Mouse (Mus musculus): ENCODE measurements at regions not wholly inside any gene's neighbourhood (a gene's known extent, or its start where the extent isn't known, plus 50 kb on each side); places are given as distances from the start of the nearest gene placed in this dataset.

DNA sequence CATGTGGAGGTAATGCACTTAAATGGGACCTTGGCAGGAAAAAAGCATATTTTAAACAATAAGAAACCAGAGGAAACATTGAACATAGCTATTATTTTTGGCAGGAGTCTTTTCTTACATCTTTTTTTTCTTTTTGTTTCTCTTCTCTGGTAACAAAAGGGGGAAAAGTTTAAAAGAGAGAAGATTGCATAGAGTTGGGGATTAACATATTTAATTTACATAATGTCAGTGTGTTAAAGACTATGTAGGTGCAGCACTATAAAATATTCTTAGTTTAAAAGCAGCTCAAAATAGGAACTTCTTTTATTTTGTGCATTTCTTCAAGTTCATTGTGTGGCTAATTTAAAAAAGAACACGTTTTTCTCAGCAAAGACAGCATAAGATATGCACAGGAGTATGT is 1087.5 kb downstream of the Cdh11 start:
- DNase-seq = no peak

DNA sequence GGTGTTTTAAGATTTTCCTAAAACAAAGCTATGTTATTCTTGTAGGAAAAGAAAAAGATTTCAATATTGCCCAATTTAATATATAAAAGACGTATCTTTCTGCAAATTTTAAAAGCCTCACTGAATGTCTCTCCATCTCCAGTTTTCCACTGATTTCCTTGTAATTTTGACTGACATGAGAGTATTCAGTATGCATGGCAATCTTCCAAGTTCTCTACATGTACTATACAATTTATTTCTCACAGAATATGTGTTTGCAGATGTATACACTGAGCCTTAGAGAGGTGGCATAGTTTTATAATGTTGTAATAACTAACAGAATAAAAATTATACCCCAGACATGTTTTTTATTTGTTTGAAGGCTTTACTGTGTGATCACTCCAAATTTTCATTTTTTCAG is 1094.5 kb downstream of the Cdh11 start:
- no peak for DNase-seq

DNA sequence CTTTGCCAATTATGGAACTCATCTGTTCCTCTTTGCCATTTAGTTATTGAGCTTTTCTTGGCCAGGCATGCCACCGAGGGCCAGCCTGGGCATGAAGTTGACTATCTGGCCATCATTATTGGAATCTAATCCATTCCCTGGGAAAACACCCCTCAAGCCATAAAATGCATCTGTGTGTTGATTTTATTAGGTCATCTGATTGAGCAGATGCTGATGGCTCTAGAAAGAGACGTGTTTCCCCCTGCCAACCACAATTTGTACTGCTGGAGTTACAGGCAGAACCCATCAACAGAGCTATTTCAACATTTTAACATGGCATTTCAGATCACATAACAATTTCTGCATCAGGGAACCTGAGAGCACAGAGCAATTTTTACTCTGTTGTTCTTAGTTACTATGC is 1116.5 kb downstream of the Cdh11 start:
- DNase-seq = no peak

DNA sequence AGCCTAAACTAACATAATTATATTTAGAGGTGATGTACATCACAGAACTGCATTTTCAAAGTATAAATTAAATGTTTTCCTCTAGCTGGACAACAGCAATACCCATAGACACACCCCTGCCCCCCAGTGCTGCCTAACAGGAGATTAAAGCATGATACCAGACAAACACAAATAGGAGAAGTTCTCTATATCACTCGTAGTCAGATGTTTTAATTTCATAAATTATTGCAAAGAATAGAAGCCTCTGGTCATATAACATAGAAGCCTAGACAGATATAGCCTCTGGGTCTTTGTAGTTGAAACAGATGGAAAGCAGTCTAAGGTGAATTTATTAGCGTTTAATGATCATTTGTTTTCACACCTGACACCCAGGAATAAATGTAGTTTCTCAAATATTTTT is 1122.6 kb downstream of the Cdh11 start:
- no peak for DNase-seq

DNA sequence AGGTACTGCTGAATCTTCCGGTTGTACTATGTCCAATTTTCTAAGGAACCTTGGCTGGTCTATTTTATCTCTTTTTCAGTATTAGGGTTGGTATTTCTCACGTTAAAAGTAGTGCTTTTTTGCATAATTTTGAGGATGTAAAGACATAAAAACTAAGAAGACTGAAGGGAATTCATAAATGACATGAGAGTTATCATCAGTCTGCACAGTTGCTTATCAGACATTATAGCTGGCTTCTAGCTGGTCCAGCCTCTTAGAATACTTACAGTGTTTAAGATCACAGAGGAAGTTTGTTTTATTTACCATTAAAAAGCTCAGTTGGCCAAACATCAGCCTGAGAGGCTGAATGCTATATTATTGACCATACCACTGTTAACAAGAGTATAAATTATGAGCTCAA is 1130.2 kb downstream of the Cdh11 start:
- no peak for DNase-seq

DNA sequence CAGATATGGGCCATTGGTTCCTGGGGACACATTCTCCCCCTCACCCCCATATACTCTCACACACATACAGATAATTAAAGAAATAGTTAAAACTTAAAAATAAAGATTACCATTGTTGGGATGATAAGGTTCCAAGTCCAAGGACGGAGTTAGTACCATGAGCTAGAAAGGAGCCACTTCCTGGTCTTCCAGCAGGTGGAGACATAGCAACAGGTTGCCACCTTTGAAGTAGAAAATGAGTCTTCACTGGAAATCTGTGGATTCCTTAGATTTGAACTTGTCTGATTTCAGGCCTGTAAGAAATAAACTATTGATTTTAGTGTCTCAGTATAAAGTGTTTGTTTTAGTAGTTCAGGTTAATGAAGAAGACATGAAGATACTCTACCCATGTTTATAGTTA is 1156.6 kb downstream of the Cdh11 start:
- DNase-seq = peak; percentile 1

DNA sequence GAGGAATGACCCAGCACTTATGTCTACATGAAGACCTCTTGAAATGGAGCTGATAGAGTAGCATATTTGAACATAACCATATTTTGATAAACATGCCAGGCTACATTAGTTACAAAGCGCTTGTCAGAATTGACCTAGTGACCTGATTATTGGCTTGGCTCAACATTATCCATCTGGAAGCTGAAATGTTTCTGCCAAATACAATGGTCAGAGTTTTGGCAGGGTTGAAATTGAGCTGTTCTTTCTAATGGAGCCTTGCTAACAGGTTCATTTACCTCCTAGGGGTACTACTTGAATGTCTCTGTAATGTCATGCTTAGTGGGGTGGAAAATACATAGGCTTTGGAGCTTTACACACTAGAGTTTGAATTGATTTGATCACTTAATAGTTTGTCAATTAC is 1163.5 kb downstream of the Cdh11 start:
- no peak for DNase-seq

DNA sequence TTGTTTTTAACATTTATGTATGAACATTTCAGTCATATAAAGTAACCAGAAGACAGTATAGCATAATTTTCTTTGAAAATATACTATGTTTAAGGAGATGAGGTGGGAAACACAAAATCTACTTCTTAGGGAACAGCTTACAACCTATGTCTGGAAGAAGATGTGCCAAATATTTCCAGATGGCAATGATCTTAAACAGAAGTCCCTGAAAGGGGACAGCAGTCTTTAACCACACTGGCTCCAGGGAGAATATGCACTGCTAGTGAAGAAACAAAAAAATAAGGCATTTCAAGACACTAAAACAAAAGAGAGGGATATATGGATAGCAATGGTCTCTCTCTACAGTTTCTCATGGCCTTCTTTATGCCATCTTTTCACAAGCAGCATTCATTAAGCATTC is 1194.3 kb downstream of the Cdh11 start:
- no peak for DNase-seq

DNA sequence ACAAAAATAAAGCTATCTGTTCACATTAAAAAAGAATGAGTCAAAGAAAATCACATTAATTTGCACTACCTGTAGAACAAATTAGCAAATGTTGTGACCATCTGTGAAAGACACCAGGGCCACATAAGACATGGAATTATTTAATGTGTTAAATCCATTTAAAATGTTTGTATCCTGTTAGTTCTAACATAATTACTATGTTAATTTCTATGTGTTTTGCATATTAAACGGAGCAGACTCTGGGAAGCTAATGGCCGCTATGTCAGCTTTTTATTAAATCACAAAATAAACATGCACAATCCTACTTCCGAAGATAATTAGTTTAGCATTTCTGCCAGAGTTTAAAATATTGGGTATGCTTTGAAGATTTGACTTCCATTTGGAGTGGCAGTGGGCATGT is 1194.8 kb downstream of the Cdh11 start:
- DNase-seq = no peak

DNA sequence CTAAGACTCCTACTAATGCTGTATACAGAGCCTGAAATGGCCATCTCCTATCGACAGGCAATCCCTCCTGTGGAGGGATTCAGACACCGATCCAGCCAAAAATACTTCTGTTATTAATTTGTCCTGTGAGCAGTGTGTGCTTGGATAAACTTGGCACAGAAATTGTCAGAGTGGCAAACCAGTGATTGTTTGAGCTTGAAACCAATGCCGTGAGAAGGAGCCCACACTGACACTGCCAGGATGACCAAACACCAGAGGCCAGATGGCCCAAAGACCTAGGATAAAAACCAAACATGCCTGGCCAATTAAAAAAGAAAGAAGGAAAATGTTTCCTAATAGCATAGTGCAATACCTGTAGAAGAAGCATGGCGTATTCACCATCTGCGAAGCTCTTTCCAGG is 1221.0 kb downstream of the Cdh11 start:
- no peak for DNase-seq

DNA sequence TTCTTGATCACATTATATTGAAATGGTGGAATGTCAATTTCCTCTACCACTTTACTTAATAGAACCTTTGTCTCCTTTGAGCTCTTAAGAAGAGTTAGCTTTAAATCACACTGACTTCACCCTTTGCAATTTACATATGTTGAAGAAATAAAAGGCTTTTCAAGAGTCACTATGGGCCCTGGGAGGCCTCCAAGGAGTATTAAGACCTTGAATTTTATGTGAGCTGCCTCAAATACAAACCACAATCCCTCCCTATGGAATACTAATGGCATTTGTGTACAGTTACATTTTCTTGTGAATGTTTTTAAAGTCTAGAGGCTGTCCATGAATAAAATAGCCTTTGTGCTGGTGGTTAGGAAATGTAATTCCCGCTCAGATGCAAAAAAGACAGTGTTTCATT is 1262.7 kb downstream of the Cdh11 start:
- DNase-seq = no peak

DNA sequence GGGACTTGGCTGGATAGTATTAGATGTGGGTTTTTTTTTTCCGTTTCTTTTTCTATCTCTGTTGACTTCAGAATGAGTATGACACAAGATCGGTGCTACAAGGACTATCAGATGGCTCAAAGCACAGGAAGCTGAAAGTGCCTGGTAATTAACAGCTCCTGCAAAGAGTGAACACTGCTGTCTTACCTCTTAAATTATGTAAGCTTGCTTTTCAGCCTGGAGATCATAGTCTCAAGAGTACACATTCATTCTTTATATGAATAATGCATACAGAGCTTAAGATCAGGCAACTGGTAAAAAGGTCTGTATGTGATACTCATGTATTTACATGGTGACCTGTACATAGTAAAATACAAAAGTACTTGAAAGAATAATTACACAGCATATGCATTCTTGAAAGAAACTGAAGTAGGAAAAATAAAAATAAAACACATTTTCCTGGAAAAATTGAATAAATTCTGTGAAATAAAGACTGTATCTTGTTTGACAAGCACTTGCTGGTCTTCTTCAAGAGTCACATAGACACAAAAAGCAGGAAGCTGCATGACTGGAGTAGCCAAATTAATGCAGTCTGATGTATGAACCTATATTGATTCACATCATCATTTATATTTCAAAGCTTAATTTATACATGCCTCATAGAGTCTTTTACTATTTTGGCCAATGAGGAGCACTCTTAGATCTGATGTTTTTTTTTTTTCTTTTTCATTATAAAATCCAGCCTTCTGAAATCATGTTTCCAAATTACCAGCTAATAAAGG is 1306.7 kb downstream of the Cdh11 start:
- no peak for DNase-seq

DNA sequence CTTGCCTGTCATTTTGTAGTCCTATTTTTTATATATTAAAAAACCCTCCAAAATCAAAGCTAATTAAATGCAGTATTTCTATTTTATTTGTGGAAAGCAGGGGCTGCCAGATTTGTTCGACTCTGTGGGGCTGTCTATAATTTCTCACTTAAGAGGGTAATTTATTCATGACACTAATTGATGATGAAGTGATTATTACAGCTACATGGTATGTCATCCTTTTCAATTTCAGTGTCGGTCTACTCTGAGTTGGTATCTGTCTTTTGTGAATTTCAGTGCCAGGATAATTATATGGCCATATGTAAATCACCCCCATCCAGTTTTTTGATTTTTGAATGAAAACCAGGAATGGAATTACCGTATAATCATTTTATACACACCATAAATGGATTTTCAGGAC is 1319.1 kb downstream of the Cdh11 start:
- DNase-seq = no peak

DNA sequence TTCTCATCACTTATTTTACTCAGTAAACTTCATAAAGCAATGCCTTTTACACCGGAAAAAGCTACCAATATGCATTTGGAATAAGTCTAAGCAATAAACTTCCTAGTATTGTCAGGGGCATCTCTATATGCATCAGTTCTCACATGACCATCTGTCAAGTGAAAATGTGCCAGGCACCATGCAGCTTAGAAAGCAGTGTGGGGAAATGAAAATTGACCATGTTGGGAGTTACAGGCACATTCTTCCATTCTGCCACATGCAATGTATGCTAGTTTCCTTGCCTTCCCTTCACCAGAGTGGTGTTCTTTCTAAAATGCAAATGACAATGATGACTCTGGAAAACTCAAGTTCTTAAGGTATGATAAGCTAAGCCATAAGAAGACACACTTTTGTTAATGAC is 1322.9 kb downstream of the Cdh11 start:
- DNase-seq = no peak

DNA sequence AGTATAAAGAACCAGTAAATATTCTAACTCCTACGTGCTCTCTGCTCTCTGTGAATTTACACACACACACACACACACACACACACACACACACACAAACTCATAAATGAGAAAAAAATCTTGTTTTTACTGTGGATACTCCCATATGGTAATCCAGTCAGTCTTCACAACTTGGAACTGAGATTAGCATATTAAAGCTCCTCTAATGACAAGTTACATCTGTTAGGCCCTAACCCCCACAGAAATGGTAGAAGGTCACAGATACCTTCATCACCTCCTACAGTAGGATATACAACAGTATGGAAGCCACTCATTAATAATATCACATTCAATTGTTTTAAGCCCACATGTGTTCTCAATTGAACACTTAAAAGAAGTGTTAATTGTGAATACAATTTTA is 1340.7 kb downstream of the Cdh11 start:
- DNase-seq = no peak

DNA sequence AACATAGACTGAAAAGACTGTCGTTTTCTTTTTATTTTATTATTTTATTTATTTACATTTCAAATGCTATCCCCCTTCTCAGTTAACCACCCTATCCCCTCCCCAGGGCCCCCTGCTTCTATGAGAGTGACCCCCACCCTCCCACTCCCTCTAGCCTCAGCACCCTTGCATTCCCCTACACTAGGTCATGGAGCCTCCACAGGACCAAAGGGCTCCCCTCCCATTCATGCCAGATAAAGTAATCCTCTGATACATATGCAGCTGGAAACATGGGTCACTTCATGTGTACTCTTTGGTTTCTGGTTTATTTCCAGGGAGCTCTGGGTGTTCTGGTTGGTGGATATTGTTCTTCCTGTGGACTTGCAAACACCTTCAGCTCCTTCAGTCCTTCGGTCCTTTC is 1342.9 kb downstream of the Cdh11 start:
- DNase-seq = no peak

DNA sequence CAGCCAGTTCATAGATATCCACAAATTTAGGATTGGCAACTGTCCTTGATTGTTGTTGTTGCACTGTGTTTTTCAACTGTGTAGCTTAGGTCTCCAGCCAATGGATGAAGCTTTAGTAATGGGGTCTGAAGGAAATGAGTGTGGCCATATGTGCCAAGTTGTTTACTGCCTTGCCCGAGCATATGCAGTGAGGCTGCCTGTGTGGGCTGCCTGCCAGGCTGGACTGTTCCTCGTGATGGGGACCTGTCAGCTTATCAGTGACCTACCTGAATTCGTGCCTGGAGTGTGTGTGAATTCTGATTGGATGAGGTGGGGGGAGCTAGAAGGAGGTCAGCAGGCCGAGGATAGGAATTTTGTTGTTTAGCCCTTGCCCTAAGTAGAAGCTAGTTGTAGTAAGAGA is 1349.8 kb downstream of the Cdh11 start:
- DNase-seq = no peak
